Mouse (Mus musculus) T-helper 1 cell (primary cell): ENCODE measurements around the gene Ranbp17.

Experiments
- in situ Hi-C: fragments of 300-600 bp; cut with MboI, MseI; formaldehyde crosslinking; loops from one replicate; pipeline ENCODE4 v1.15.1; 2025; ENCODE audit warnings: high pct_unique_total_duplicates

Ranbp17 gene

GRCm38 (mm10) chr11:33198351-33199116 lies 315.0 kb downstream of the Ranbp17 start:
- in situ Hi-C loops: no loop called here

GRCm38 (mm10) chr11:33197673-33198072 lies 315.9 kb downstream of the Ranbp17 start:
- in situ Hi-C loops: no loop called here

GRCm38 (mm10) chr11:33197133-33197514 lies 316.4 kb downstream of the Ranbp17 start:
- in situ Hi-C loops: no loop called here

- in situ Hi-C loops: no loop called here
Measured at GRCm38 (mm10) chr11:33196447-33197132, 317.0 kb downstream of the Ranbp17 start.

GRCm38 (mm10) chr11:33195531-33196446 lies 317.8 kb downstream of the Ranbp17 start:
- in situ Hi-C loops: no loop called here

- in situ Hi-C loops: no loop called here
Measured at GRCm38 (mm10) chr11:33195061-33195460, 318.5 kb downstream of the Ranbp17 start.

GRCm38 (mm10) chr11:33193695-33194094 lies 319.9 kb downstream of the Ranbp17 start:
- in situ Hi-C loops: no loop called here

DNA sequence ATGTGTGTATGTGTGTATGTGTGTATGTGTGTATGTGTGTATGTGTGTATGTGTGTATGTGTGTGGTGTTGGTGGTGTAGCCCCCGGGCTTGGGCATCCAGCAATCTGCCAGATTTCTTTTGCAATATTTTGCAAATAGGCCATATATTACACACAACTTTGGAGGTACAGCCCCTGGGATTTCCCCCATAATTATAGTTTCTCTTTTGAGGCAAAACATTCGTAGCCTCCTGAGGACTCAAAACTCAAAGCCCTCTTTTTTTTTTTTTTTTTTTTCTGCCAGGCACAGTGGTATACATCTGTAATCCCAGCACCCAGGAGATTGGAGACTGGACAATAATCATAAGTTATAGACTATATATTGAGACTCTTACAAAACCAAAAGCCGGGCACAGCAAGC lies 331.7 kb downstream of the Ranbp17 start:
- in situ Hi-C loops: no loop called here

GRCm38 (mm10) chr11:33180701-33181116 lies 332.8 kb downstream of the Ranbp17 start:
- in situ Hi-C loops: no loop called here

- in situ Hi-C loops: loop anchor here (5.0 kb wide), 1 partner anchor 537 kb away; no protein-coding TSS in a partner anchor
Measured at GRCm38 (mm10) chr11:33179802-33180201, 333.7 kb downstream of the Ranbp17 start.

- in situ Hi-C loops: loop anchor here (5.0 kb wide), 1 partner anchor 541 kb away; no protein-coding TSS in a partner anchor
Measured at GRCm38 (mm10) chr11:33176525-33177245, 336.9 kb downstream of the Ranbp17 start.

- in situ Hi-C loops: loop anchor here (5.0 kb wide), 1 partner anchor 542 kb away; no protein-coding TSS in a partner anchor
Measured at GRCm38 (mm10) chr11:33175768-33176167, 337.8 kb downstream of the Ranbp17 start.

GRCm38 (mm10) chr11:33170489-33170888 lies 343.1 kb downstream of the Ranbp17 start:
- in situ Hi-C loops: loop anchor here (5.0 to 25.0 kb wide), 4 partner anchors 122 to 1542 kb away; no protein-coding TSS in a partner anchor

- in situ Hi-C loops: loop anchor here (25.0 kb wide), 2 partner anchors 899 to 1549 kb away; no protein-coding TSS in a partner anchor
Measured at GRCm38 (mm10) chr11:33162998-33163506, 350.5 kb downstream of the Ranbp17 start, which contains the start of gene Npm1. Npm1 (minus strand) TSS chr11:33163206.

DNA sequence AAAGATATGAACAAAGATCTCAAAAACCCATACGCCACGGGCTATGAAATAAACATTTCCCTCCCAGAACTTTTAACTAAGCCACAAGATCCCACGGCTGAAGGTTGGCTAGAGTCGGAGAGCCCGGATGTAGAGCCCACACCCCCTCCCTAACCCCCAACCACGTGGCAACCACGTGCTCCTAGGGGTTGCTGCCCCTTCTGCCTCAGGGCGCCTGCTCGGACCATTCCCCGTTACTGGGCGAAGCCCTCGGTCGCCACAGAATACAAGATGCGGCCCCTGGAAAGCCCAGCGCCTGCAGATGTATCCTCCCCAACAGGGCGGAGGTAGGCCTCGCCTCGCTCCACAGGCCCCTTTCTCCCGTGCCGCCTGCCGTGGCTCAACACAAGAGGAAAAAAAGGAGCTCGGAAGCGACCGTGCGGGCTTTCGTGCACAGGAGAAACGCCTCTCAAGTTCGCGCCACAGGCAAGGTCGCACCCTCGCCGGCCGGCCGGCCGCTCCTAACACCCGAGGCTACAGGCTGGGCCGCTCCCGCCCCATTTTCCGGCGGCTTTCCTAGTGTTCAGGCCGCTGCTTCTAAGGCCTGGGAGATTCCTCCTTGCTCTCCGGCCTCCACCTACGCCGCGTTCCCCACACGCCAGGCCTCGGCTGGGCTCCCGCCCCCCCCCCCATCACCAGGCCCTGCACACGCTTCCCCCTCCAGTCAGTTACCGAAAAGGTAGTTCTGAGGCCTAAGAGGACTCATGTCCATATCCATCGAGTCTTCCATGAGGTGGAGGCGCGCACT lies 351.1 kb downstream of the Ranbp17 start:
- in situ Hi-C loops: loop anchor here (25.0 kb wide), 2 partner anchors 900 to 1550 kb away; no protein-coding TSS in a partner anchor
